30 mouse cellular contexts compared by ENCODE assay signal in the genomic region with DNA sequence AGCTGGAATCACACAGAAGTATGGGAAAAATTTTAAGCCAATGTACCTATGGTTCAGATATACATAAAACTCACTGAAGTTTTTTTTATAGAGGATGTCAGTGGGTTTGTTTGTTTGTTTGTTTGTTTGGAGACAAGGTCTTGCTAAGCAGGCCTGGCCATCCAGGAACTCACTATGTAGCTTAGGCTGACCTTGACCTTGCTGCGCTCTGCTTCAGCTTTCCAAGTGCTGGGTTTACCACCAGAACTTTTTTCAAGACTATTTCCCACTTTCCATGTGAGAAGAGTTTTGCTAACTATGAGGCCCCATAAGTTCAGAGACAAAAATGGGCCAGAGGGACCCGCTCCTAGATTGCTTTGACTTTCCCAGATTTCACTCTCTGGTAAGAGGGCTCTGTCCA. TPM values are rescaled to one million over a fixed set of nuclear protein-coding genes. Genes with fewer than 3 reads are reported as not detected.
A peak's percentile ranks its signal among the peaks of the same experiment; 100 is the strongest.
DNase-seq lines count a peak whose midpoint lies in the region; ATAC-seq and TF ChIP-seq lines count a peak whose summit lies in the region.
"Had no signal": no experiment of that assay in that cellular context is flagged by ENCODE, and none has a peak within 500 bp of the region (broad histone marks: within the 10 kb centered on the region; RNA-seq: fewer than 3 reads in every experiment).

No protein-coding gene starts in this region.

- H3K9me3 ChIP-seq in midbrain, embryonic 11.5 days (ENCODE audit: control insufficient read depth, low read length), result no peaks in the 10 kb centered on the region
- H3K9me3 ChIP-seq in midbrain, embryonic 10.5 days (replicated peaks), result no peaks in the 10 kb centered on the region
- H3K9me3 ChIP-seq in ES-Bruce4 (replicated peaks; ENCODE audit: control insufficient read depth, insufficient read depth, low read length, poor library complexity, severe bottlenecking), result peaks cover 14% of the 10 kb centered on the region
- H3K9me3 ChIP-seq: embryonic facial prominence, embryonic 13.5 days; embryonic facial prominence, embryonic 15.5 days; forebrain, embryonic 10.5 days; forebrain, embryonic 12.5 days; G1E had no signal

- ATAC-seq in midbrain, embryonic 11.5 days (ENCODE audit: low FRiP score), result no peak
- ATAC-seq: forebrain, embryonic 14.5 days; forebrain, embryonic 16.5 days; Patski had no signal

- peak; percentile 70 for DNase-seq in midbrain, embryonic 11.5 days (ENCODE audit: low spot score, missing footprints)
- no peak for DNase-seq in midbrain, embryonic 10.5 days (ENCODE audit: low spot score)
- peak; percentile 60 for DNase-seq in R1 (ENCODE audit: low read depth, low spot score)
- no peak for DNase-seq in ovary, postnatal 10 days (ENCODE audit: low spot score)
- DNase-seq in gastrocnemius, adult 8-10 months (ENCODE audit: low spot score in 2 of 2), result no peak
- DNase-seq: adrenal gland, adult 2 months; adrenal gland, postnatal 10 days; adrenal gland, postnatal 25 days; cerebellum, adult 11 months; cerebellum, adult 18-20 months; cerebellum, adult 8-10 months; cerebellum, adult 9-11 months; cerebellum, postnatal 14 days; cerebellum, postnatal 36 days; embryo, embryonic 11 days had no signal

- no peak for TF ChIP-seq CTCF in ES-Bruce4 (IDR thresholded peaks at IDR 0.05; ENCODE audit: low read depth, low read length)

- H3K4me3 ChIP-seq in midbrain, embryonic 11.5 days (ENCODE audit: low read depth, low read length), result no peak overlapping the region
- no peak overlapping the region for H3K4me3 ChIP-seq in midbrain, embryonic 10.5 days
- no peak overlapping the region for H3K4me3 ChIP-seq in ES-Bruce4 (ENCODE audit: low read depth, low read length)
- H3K4me3 ChIP-seq: embryonic facial prominence, embryonic 13.5 days; embryonic facial prominence, embryonic 15.5 days; erythroblast, embryonic 14.5 days; forebrain, embryonic 10.5 days; forebrain, embryonic 12.5 days had no signal

- H3K27me3 ChIP-seq in midbrain, embryonic 11.5 days (ENCODE audit: control insufficient read depth, insufficient read depth, low read length), result no peaks in the 10 kb centered on the region
- H3K27me3 ChIP-seq in midbrain, embryonic 10.5 days (ENCODE audit: low read depth, poor library complexity, severe bottlenecking), result no peaks in the 10 kb centered on the region
- H3K27me3 ChIP-seq in ES-Bruce4 (ENCODE audit: control insufficient read depth, insufficient read depth, low read length, poor library complexity, severe bottlenecking), result no peaks in the 10 kb centered on the region
- H3K27me3 ChIP-seq: embryonic facial prominence, embryonic 13.5 days; embryonic facial prominence, embryonic 15.5 days; forebrain, embryonic 12.5 days; Patski had no signal

- H3K36me3 ChIP-seq in midbrain, embryonic 11.5 days (ENCODE audit: control insufficient read depth, insufficient read depth, low read length), result no peaks in the 10 kb centered on the region
- H3K36me3 ChIP-seq in midbrain, embryonic 10.5 days, result no peaks in the 10 kb centered on the region
- no peaks in the 10 kb centered on the region for H3K36me3 ChIP-seq in ES-Bruce4 (ENCODE audit: control insufficient read depth, insufficient read depth, low read length, poor library complexity, severe bottlenecking)
- H3K36me3 ChIP-seq: embryonic facial prominence, embryonic 13.5 days; embryonic facial prominence, embryonic 15.5 days; forebrain, embryonic 10.5 days; forebrain, embryonic 12.5 days; G1E had no signal

- H3K4me2 ChIP-seq in midbrain, embryonic 11.5 days, result no peak overlapping the region
- H3K4me2 ChIP-seq: embryonic facial prominence, embryonic 13.5 days; embryonic facial prominence, embryonic 15.5 days; forebrain, embryonic 12.5 days had no signal

- H3K9ac ChIP-seq in midbrain, embryonic 11.5 days (ENCODE audit: low read length), result no peak overlapping the region
- 0 out of 2 replicates have a peak overlapping the region, but pooled peaks have one; percentile 20 for H3K9ac ChIP-seq in ES-Bruce4 (ENCODE audit: low read depth, poor library complexity, severe bottlenecking)
- H3K9ac ChIP-seq: embryonic facial prominence, embryonic 13.5 days; embryonic facial prominence, embryonic 15.5 days; forebrain, embryonic 12.5 days had no signal

- no peak overlapping the region for H3K27ac ChIP-seq in midbrain, embryonic 11.5 days (ENCODE audit: low read depth, low read length)
- H3K27ac ChIP-seq in midbrain, embryonic 10.5 days (replicated peaks), result no peak overlapping the region
- H3K27ac ChIP-seq in ES-Bruce4 (ENCODE audit: insufficient read depth, low read length), result peak overlapping the region; percentile 56
- H3K27ac ChIP-seq: embryonic facial prominence, embryonic 13.5 days; embryonic facial prominence, embryonic 15.5 days; forebrain, embryonic 10.5 days; forebrain, embryonic 12.5 days had no signal

- peaks cover 9% of the 10 kb centered on the region for H3K4me1 ChIP-seq in midbrain, embryonic 11.5 days (ENCODE audit: control insufficient read depth, insufficient read depth, low read length)
- peaks cover 48% of the 10 kb centered on the region for H3K4me1 ChIP-seq in midbrain, embryonic 10.5 days
- peaks cover 3% of the 10 kb centered on the region for H3K4me1 ChIP-seq in ES-Bruce4 (ENCODE audit: control insufficient read depth, insufficient read depth, low read length)
- H3K4me1 ChIP-seq: embryonic facial prominence, embryonic 15.5 days had no signal

- TF ChIP-seq EP300 in ES-Bruce4 (IDR thresholded peaks at IDR 0.05; ENCODE audit: insufficient read depth, low read depth, low read length), result no peak

- no peak for TF ChIP-seq POLR2A in ES-Bruce4 (IDR thresholded peaks at IDR 0.05; ENCODE audit: insufficient read depth, low read length)

- 88% methylated on average over 2 of the region's 2 CpGs for WGBS in midbrain, embryonic 11.5 days
- 90% methylated on average over 2 of the region's 2 CpGs for whole genome bisulfite sequencing in midbrain, embryonic 10.5 days

RNA-seq across cellular contexts. Expression of a gene that starts 23.9 kb away (rescaled TPM):
- polyA plus RNA-seq in midbrain, embryonic 11.5 days (2014; fragmentation: Nextera tagmentation; extraction: Ambion mirVana), result not detected in 2 replicates
- not detected in 2 replicates for polyA plus RNA-seq in midbrain, embryonic 10.5 days (2016; fragmentation: Nextera tagmentation; extraction: Ambion mirVana)
- polyA plus RNA-seq in ES-Bruce4 (2011; ENCODE audit: insufficient read depth, insufficient read length, low read depth, missing spikeins), result not detected in 2 replicates
- not detected for total RNA-seq in gastrocnemius, adult 8-10 months (2022)
- total RNA-seq: adrenal gland, adult 2 months; adrenal gland, postnatal 10 days; adrenal gland, postnatal 25 days; adrenal gland, postnatal 4 days; common myeloid progenitor, adult 5-6 weeks; G1E had no signal
- polyA plus RNA-seq: adrenal gland, adult 2 months; brain, embryonic 14.5 days; C2C12; embryonic facial prominence, embryonic 11.5 days; embryonic facial prominence, embryonic 13.5 days; embryonic facial prominence, embryonic 15.5 days; erythroblast, embryonic 14.5 days; forebrain, embryonic 10.5 days; forebrain, embryonic 12.5 days; forebrain, embryonic 14.5 days; forebrain, embryonic 16.5 days; G1E; Patski had no signal

Comparison
In these comparisons a context has a peak if more than half of its experiments do, and no peak if none do; other contexts are left out.
1. DNase-seq: peak in midbrain, embryonic 11.5 days (single experiment) and R1 (single experiment); none in midbrain, embryonic 10.5 days (single experiment), ovary, postnatal 10 days (single experiment) and gastrocnemius, adult 8-10 months (0 of 2).